Mouse (Mus musculus): ENCODE measurements around the gene Col4a2.

Col4a2 gene

DNA sequence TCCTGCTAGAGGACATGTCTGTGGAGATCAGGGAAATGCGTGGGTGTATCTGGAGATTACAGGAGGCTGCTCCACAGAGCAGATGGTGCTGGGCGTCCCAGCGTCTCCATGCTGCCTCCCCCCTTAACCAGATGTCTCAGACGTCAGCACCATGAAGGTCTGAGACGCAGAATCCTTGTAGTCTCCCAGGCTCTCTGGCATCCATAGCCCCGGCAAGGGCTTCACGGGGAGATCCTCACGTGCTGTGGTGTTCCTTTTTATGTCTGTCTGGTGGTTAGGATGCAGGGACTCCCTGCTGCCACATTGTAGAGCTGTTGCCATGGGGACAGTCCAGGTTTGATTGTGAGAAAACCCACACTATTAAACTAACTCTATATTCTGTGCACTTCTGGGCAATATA lies 101.7 kb downstream of the Col4a2 start:
- in situ Hi-C loops (cut with MboI, MseI): no loop called here

DNA sequence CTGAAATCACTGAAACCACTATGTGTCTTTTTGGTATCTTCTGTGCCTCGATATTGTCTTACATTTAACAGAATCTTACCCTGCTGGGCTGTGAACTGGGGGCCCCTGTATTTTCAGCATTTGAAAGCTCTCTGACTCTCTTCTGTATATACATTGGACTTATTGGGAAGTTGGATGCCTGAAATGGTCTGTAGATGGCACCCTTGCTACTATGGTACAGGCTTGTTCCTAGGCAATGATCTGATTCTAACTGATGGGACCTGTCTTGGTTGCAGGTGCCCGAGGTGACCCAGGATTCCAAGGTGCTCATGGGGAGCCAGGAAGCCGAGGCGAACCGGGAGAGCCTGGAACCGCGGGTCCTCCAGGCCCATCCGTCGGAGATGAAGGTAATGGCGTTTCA lies 102.5 kb downstream of the Col4a2 start:
- in situ Hi-C loops (cut with MboI, MseI): loop anchor here (5.0 kb wide), 1 partner anchor 292 kb away; no protein-coding TSS in a partner anchor

DNA sequence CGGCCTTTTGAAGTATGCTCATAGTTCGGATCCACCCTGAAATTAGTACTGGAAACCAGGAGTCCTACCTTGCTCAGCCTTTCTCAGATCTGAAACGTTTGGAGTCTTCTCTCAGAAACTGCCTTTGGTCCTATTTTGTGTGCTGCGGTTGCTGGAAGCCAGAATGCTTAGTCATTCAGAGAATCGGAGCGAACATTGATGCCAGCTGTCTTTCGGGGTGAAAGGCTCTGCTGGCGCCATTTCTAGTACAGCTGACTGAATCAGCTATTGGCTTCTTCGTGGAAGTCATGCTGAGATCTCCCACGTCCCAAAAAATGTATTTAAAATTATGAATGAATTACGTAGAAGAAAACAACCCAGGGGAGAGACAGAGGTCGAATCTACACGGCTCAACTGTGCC lies 105.2 kb downstream of the Col4a2 start:
- in situ Hi-C loops (cut with MboI, MseI): loop anchor here (5.0 kb wide), 1 partner anchor 290 kb away; no protein-coding TSS in a partner anchor

DNA sequence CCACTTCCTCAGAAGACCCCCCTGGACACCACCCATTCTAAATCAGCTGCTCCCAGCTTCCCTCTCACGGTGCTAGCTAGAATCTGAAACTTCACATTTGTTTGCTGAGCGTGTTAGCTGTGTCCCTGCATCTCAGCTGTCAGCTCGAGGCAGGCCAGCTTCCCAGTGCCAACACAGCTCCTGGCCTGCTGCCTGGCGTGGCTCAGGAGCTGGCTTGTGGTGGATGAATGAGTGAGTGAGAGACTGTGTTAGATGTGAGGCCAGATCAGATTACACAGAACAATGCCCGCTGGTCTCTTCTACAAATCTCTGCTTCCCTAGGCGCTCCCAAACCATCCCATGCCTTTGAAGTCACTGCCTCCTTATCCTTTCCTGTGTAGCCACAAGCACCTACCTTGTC lies 106.6 kb downstream of the Col4a2 start:
- in situ Hi-C loops (cut with MboI, MseI): loop anchor here (5.0 kb wide), 1 partner anchor 288 kb away; no protein-coding TSS in a partner anchor

DNA sequence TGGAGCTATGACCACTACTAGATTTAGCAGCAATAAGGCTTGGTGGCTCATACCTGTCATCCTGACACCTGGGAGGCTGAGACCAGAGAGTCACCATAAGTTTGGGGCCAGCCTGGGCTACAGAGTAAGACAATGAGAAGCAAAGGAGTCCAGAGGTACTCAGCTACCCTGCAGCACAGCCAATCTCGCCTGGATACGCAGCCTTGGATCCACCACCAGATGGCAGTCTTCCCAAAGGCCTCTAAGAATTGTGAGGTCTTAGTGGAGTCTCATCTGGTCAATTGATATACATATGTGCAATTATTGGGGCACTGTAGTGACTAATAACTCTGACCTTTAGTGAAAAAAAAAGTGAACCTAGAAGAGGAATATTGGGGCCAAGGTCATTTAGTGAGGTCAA lies 107.0 kb downstream of the Col4a2 start:
- in situ Hi-C loops (cut with MboI, MseI): loop anchor here (5.0 kb wide), 1 partner anchor 288 kb away; no protein-coding TSS in a partner anchor

DNA sequence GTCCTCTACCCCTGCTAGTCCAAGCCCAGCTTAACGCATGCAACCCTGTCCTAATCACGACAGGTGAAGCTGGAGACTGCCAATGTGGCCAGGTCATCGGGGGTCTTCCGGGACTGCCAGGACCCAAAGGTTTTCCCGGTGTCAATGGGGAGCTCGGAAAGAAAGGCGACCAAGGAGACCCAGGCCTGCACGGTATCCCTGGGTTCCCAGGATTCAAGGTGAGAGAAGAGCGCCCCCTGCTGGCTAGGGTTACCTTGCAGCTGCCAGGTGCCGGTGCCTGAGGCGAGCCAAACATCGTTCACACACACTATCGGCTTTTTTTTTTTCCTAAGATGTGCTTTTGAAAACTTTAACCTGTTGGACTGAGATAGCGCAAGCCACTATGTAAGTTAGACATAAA lies 108.5 kb downstream of the Col4a2 start:
- in situ Hi-C loops (cut with MboI, MseI): no loop called here

DNA sequence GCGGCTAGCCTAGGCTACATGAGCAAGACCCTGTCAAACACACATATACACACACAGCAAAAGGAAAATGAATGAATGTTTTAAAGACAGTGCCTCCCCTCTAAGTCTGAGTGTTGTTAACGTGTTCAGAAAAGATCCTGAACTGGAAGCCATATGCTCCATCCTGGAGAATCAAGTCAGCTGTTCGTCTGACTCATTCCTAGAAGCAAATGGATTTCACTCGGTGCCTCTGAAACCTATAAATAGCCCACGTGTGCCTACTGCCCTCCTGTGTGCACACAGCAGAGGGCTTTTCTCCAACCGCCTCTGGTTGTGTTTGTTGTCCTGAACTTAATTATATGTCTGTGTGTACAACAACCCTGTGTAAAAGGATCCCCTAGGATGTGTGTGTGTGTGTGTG lies 109.4 kb downstream of the Col4a2 start:
- in situ Hi-C loops (cut with MboI, MseI): no loop called here

DNA sequence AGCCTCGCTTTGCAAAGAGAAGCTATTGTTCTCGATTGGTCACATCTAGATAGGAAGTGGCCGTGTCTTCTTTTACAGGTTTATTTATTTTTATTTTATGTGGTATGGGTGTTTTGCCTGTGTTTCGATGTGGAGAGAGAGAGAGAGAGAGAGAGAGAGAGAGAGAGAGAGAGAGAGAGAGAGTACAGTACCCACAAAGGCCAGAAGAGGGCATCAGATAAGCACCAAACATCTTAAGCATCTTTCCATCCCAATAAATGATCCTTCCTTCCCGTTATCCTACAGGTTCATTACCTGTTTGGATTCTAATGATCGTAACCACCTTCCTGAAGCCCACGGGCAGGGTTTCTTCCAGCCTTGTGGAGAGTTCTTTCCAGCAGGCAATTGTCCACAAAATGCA lies 110.5 kb downstream of the Col4a2 start:
- in situ Hi-C loops (cut with MboI, MseI): no loop called here

DNA sequence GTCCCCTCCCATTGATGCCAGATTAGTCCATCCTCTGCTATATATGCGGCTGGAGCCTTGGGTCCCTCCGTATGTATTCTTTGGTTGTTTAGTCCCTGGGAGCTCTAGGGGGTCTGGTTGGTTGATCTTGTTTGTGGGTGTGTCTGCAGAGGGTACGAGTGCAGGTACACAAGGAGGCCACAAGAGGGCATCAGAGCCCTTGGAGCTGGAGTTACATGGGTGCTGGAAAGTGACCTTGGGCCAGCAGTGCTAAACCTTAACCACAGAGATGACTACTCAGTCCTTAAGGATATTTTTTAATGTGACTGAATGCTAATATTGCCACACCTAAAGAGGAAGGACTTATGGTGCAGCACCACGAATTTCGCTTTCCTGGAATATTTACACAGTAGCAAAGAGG lies 118.1 kb downstream of the Col4a2 start:
- in situ Hi-C loops (cut with MboI, MseI): loop anchor here (5.0 kb wide), 1 partner anchor 57 kb away; no protein-coding TSS in a partner anchor

DNA sequence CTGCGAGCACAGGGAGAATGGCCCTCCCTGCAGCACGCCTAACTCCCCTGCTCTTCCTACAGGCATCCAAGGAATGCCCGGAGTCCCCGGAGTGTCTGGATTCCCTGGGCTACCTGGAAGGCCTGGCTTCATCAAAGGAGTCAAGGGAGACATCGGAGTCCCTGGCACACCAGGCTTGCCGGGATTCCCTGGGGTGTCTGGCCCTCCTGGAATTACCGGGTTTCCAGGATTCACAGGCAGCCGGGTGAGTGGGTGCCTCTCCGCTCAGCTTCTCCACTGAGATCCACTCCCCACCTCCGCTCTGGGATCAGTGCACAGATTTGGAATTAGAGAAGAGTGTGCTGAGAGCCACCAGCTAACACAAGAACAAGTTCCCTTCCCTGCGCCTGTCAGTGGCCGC lies 125.3 kb downstream of the Col4a2 start:
- in situ Hi-C loops (cut with MboI, MseI): no loop called here

DNA sequence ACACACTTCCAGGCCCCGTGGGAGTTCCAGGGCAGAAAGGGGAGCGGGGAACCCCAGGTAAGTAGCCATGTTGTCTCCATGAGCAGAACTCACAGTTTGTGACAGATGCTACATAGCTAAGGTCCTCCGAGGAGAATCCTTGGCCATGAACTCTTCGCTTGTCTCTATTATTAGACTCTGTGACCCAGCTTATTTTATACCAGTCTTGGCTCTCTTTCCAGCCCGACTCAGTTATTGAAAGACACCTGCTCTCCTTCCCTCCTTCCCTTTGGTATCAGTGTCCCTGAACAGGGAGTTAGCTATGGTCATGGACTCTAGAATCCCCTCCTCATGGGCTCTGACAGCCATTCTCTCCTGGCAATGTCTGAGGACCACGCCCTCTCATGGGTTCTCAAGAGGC lies 128.7 kb downstream of the Col4a2 start:
- in situ Hi-C loops (cut with MboI, MseI): no loop called here

DNA sequence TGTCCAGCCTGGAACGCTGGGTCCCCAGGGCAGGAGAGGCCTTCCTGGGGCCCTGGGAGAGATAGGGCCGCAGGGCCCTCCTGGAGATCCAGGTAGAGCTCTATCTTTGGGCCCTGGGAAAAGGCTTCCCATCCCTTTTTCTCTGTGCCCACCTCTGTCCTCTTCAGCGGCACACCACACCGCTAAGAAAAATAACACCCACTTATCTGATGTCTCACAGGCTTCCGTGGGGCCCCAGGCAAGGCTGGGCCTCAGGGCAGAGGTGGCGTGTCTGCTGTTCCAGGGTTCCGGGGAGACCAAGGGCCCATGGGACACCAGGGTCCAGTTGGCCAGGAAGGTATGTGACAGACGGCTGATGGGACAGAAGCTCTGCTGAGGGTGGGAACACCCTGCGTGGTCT lies 131.0 kb downstream of the Col4a2 start:
- in situ Hi-C loops (cut with MboI, MseI): no loop called here

DNA sequence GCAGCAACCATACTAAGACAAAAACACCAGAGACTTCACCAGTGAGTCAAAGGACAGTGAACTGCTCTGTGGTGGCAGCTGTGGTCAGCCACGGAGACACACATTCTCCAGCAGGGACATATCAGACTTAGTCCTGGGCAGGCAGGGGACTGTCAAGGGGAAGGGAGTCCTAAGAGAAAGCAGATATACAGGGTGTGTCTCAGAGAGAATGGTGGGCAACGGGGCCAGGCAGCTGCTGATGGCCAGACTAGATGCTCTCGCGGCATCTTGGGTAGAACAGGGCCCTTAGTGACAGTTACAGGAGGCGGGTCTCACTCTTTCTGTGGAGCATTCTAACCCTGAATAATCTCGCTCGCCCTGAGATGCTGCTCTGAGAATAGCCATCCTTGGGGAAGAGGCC lies 131.6 kb downstream of the Col4a2 start:
- in situ Hi-C loops (cut with MboI, MseI): no loop called here

DNA sequence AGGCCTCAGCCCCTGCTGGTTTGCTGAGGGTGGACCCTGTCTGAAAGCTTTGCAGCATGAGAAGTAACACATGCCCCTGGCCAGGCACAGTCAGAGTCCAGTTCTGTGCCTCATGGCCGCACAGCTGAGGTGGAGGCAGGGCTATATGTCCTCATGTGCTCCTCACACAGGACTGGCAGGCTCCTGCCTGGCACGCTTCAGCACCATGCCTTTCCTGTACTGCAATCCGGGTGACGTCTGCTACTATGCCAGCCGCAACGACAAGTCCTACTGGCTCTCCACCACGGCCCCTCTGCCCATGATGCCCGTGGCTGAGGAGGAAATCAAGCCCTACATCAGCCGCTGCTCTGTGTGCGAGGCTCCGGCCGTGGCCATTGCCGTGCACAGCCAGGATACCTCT lies 133.2 kb downstream of the Col4a2 start:
- in situ Hi-C loops (cut with MboI, MseI): no loop called here

DNA sequence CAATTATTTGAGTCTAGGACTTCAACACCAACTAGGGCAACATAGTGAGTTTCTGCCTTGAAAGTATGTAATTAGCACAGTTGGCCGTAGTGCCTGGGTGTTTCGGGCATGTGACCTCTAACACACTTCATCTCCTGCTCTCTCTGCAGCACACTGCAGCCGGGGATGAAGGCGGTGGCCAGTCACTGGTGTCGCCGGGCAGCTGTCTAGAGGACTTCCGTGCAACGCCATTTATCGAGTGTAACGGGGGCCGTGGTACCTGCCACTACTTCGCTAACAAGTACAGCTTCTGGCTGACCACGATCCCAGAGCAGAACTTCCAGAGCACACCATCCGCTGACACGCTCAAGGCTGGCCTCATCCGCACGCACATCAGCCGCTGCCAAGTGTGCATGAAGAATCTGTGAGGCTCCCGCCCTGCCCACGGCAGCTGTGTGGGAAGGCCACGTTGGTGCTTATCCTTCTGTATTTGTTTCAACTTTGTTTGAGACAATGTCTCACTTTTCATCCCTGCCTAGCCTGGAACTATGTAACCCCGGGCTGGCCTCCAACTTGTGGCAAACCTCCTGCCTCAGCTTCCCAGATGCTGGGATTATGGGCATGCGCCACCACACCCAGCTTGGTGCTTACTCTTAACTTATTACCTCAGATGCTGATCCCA lies 135.4 kb downstream of the Col4a2 start:
- in situ Hi-C loops (cut with MboI, MseI): no loop called here

DNA sequence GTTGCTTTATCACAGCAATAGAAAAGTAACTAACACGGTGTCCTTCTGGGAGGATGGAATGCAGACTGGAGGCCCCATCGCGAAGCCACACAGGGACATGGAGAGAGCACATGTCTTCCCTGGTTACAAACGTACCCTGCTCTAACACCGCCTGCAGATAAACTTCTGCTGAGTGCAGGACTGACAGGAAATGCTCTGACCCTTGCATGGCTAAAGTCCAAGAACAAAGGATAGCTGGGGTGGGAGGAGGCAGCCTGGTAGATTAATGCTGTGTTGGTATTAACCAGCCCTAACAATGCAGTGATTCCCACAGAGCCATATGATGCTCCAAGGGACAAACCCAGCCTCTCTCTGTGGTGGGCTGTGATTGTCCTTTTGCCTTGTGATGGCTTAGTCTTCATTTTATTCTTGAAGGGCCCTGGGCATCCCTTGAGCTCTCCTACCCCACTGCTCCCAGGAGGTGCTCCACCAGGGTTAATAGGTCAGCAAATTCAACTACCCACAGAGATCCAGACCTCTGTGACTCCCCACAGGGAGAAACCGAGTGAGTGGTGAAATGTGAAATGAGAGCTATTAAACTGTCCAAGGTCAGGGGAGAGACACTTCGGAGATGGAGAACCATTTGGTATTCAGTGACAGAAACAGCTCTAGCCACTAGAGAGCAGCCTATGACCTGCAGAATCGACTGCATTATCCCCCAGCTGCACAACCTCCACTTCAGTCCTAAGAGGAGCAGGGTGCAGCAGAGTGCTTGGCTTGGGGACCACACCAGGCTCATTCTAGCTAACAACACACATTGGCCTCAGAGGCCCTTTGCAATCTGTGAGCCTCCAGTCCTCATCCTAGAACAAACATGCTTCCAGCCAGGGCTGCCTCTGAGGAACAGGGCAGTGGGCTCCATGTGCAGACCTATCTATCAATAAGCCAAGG lies 137.8 kb downstream of the Col4a2 start:
- in situ Hi-C loops (cut with MboI, MseI): loop anchor here (5.0 kb wide), 1 partner anchor 102 kb away; the partner anchor contains the start of gene Cars2

DNA sequence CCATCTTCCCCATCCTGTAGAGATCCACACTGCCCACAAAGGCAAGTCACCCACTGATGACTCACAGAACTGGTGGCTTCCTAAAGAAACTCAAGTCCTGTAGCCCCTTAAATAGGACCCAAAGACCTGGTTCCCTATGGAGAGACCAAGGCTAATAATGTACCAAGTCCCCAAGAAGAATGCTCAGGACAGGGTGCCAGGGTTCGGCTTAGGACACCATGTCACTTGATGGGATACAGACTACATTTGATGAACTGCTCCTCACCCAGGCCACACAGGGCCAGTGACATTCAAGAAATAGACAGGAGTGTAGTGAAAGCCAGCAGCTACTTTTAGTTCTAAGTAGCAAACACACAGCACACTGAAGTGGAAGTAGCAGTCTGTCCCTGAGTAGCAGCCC lies 139.5 kb downstream of the Col4a2 start:
- in situ Hi-C loops (cut with MboI, MseI): loop anchor here (5.0 kb wide), 1 partner anchor 100 kb away; the partner anchor contains the start of gene Cars2

DNA sequence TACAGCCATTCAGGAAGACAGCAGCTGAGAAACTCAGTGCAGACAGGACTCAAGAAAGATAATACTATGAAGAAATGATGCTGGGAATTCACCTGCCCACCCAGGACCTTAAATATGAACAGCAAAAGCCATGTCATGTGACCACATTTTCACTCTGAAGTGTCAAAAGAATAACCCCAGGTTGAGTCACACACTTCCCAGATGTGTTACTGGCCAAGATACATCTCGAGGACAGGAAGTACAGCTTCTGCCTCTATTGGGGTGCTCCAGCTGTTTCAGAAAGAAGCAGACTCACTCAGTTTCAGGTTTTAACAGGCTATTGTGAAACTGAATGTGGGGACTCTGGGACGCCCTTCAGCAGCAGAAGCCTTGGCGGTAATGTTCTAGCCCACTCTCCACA lies 140.0 kb downstream of the Col4a2 start:
- in situ Hi-C loops (cut with MboI, MseI): loop anchor here (5.0 kb wide), 1 partner anchor 100 kb away; the partner anchor contains the start of gene Cars2

DNA sequence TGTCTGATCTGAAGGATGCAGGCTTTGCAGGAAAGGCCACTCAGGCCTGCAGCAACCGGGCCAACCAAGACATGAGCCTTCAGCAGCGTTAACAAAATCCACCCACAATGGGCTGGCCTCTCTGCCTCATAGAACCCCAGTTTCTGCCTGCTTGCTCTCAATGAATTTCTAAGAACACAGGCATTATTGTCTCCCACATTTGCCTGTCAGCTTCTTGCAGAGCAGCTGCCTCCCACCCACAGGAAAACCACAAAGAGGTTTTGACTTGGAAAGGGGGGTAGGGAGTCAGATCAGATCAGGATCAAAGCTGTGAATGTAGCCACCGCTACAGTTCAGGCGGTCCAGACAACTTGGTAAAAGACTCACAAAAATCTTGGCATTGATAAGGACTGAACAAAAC lies 140.4 kb downstream of the Col4a2 start:
- in situ Hi-C loops (cut with MboI, MseI): loop anchor here (5.0 kb wide), 1 partner anchor 99 kb away; the partner anchor contains the start of gene Cars2

DNA sequence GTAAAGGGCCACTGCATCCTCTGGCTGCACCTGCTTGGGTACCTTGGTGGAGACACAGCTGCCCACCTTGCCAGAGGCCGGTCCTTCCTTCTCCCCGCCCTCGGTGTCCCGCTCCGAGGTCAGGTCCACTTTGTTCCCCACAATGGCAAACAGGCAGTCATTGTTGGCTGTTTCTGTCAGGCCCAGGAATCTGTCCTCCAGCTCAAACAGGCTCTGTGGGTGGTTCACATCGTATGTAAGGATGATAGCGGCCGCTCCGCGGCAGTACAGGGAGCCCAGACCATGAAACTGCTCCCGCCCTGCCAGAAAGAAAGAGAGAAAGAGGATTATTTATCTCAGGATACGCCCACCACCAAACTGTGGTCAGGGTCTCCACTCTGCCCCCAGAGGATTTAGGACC lies 141.6 kb downstream of the Col4a2 start:
- in situ Hi-C loops (cut with MboI, MseI): loop anchor here (5.0 kb wide), 1 partner anchor 98 kb away; the partner anchor contains the start of gene Cars2

DNA sequence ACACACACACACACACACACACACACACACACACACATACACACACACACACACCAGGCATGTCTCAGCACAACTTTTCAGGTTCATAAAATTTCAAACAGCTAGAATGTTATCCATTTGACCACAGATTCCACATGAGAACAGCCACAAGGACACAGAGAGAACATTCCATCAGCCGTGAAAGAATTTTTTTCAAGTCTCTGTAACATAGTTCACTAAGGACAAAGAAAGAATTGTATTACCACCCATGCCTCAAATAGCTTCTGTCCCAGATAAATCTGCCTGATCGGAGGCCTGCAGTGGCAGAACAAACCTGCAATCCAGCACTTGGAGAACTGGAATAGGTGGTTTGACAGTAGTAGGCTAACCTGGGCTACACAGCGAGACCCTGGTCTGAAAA lies 144.7 kb downstream of the Col4a2 start:
- in situ Hi-C loops (cut with MboI, MseI): no loop called here

Data from regulatory T cell (primary cell).